Mouse (Mus musculus) yolk sac, embryonic 10.5 days (tissue): ENCODE measurements at regions not wholly inside any gene's neighbourhood (a gene's known extent, or its start where the extent isn't known, plus 50 kb on each side); places are given as distances from the start of the nearest gene placed in this dataset.
A peak's percentile ranks its signal among the peaks of the same experiment; 100 is the strongest.

Source experiments
- DNase-seq: peaks from one replicate; pipeline ENCODE4 v3.0.0-alpha.2; 2017; ENCODE audit warnings: low spot score

DNA sequence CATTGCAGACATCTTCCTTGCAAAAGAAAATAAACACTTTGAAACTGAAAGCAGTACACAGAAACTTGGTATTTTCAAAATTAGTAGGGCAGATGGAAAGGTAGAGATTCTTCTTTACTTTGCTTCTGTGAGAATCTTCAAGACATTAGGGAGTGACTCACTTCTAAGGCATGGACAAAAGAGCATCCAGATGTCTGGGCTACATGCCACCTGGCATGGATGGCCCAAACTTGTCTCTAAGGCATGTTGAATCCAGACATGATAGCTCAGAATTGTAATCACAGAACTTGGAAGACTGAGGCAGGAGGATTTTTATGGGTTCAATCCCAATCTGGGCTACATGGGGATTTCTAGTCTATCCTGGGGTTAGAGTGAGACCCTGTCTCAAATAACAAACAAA is 58.4 kb downstream of the Ly6f start:
- no peak for DNase-seq

DNA sequence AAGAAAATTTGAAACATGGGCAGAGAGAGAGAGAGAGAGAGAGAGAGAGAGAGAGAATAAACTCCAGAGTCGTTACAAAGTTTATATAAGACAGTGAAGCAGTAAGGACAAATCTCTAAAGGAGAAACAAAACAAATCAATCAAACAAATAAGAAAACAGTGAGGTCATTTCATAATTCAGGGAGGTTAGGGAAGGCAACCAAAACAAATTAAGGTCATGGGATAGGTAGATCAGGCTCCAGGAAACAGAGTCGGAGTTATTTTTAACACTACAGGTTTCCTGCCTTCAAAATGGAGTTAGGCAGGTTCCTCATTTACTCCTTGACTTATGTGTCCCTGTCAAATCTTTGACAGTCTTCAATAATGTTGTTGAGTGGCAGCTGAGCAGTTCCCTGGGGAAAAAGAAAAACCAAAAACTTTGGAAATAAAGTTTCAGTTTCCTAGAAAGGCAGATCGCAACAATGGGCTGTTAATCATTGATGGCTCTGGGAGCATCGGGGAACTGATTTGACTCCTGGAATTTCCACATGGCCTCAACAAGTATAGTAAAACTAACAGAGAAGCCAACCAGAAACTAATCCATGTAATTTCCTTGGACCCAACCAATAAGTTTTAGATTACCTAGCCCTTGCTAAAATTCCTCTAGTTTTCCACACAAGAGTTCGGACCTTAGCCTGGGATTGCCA is 88.0 kb downstream of the Ly6f start:
- DNase-seq, result peak; percentile 57

DNA sequence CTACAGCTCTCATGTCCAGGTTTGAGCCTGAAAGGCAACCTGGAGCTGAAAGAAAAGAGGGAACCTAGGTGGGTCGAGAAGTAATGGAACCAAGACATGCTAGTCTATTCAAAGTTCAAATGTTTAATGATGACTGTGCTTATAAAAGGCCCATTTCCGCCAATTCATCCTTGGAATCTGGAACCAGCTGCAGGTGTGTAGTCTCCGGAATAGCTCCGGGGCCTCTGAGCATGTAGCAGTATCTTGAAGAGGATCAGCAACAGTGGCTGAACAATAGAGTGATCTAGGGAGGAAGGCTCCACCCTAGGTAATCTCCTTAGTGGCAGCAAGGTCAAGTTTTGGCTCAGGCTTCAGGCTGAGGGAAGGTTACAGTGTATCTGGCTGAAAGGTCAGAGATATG is 103.4 kb downstream of the Ly6f start:
- no peak for DNase-seq

DNA sequence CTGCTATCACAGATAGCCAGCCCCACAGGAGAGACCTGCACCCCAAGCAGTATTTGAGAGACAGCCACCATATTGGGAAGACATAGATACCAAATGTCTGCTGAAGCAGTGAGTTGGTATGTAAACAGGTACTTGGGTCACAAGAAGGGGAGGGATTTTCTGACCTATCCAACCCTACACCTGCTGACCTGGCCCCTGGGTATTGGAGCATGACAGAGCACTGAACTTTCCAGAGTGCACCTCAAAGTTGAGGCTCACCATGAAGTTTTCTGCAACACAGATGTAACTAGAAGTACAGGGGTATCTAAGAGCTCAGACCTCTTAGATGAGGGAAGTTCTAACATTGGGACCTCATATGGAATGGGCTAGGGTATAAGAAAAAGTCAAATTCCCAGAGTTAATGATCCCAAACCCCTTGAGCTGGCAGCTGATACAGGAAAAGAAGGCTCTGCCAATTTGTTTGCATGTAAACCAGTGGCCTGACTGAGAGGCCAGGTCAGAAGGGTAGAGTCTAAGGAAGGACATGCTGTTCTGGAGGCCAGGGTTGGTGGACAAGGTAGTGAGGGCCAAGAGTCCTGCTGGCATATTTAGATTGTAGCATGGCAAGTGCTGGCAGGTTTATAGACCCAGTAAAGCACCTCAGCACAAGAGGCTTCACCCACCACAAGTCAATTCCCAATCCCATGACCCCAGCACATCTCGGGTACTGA is 108.3 kb downstream of the Ly6f start:
- no peak for DNase-seq

DNA sequence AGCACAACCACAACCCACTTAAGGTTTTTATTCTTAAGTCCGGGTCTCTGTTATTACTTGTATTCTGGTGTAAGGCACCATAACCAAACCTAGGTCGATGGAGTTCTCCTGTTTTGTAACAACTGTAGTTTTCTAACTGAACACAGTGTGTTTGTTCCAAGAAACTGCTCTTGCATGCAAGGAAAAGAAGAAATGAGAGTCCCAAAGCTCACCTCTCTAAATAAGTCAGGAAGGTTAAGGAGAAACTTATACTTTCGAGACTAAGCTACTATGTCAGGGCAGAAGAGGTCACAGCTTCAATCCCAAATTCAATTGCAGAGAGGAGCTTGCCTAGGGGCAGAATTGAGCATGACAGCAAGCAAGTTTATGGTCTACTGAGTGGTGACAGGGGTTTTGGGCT is 109.9 kb downstream of the Ly6f start:
- no peak for DNase-seq

DNA sequence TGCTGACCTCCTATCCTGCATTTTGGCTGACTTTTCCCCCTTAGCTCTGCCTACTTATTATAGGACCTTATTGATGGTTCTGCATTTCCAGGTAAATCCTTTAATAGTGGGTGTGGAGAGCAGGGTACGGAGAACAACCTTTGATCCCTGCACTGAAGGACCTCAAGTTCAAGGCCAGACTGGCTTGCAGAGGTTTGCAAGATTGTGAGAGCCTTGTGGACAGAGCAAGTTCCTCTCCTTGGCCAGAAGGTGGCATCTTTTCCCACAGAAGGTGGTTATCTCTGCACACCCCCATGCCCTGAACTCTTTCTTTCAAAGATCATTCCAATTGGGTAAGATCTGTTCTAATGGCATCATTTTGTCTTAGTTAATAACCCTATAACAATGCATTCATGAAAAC is 111.6 kb downstream of the Ly6f start:
- no peak for DNase-seq

DNA sequence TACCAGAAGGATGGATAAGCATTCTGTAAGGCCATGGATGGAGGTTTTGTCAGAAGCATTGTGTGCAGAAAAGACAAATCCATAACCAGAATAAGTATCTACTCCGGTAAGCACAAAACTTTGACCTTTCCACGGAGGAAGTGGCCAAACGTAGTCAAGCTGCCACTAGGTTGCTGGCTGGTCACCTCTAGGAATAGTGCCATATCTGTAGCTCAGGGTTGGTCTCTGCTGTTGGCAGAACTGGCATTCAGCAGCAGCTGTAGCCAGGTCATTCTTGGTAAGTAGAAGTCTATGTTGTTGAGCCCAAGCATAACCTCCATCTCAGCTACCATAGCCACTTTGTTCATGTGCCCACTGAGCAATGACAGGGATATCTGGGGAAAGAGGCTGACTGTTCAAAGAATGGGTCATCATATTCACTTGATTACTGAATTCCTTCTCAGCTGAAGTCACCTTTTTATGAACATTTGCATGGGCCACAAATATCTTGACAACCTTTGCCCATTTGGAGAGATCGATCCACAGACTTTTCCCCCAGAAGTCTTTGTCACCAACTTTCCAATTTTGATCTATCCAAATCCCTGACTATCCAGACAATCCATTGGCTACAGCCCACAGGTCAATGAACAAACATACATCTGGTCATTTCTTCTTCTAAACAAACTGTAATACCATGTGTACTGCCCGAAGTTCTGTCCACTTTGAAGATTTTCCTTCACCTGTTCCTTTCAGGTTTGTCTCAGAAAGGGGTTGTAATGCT is 114.2 kb downstream of the Ly6f start:
- DNase-seq, result peak; percentile 0

DNA sequence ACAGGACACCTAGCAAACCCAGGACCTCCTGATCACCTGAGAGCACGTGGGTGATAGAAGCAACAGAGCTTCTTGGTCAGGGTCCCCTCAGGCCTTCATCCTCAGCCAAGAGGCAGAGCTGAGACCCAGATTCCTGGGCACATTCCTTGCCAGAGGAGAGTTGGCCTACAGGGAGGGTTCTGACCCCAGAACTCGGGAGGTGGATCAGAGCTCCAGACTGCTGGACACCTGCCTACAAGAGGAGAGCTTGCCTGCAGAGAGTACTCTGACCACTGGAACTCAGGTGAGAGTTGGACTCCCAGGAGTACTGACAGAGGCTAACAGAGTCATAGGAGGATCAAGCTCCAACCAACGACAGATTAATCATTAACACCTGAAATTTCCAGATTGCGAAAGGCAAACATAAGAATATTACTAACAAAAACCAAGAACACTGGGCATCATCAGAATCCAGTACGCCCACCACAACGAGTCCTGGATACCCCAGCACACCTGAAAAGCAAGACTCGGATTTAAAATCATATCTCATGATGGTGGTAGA is 124.8 kb downstream of the Ly6f start:
- DNase-seq, result peak; percentile 45

DNA sequence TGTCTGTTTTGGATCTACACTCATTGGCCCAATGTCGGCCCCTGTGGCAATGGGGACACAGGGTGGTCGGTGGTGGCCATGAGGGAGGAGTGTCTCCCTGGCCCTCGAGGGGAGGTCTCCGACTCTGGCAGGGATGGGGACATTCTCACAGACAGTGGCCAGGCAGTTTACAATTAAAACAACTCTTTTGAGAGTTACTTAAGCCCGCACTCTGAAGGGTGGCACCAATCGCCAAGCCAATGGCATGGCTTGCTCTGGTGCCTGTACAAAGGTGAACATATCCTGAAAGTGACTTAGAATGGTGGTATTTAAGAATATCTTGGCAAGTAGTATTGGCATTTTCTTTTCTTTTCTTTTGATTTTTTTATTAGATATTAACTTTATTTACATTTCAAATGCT is 129.1 kb downstream of the Ly6f start:
- DNase-seq, result no peak
